Mouse (Mus musculus) heart, adult 8-10 months (tissue): ENCODE results near the gene Syt15. TPM values are rescaled to one million over a fixed set of nuclear protein-coding genes. Genes with fewer than 3 reads are reported as not detected.
"Not testable (repeated sequence)": the region's sequence is repeated elsewhere in the genome, so short reads cannot be mapped to it uniquely, and the experiment has no call there.

Experiments used
- DNase-seq: peaks from one replicate; pipeline ENCODE4 v3.0.0; 2022; ENCODE audit warnings: low spot score
- total RNA-seq, 4 experiments: library from RNA; stranded (reverse); gene quantifications; 2 replicates each; pipeline ENCODE4 v1.2.4; 2022

Syt15 gene
- total RNA-seq, 4 experiments from 2014 or later = 0.47 to 0.66 (median 0.53) TPM

- no peak for DNase-seq
These were observed 8.6 kb downstream of the Syt15 start for GRCm38 (mm10) chr14:34227981-34228380.

DNA sequence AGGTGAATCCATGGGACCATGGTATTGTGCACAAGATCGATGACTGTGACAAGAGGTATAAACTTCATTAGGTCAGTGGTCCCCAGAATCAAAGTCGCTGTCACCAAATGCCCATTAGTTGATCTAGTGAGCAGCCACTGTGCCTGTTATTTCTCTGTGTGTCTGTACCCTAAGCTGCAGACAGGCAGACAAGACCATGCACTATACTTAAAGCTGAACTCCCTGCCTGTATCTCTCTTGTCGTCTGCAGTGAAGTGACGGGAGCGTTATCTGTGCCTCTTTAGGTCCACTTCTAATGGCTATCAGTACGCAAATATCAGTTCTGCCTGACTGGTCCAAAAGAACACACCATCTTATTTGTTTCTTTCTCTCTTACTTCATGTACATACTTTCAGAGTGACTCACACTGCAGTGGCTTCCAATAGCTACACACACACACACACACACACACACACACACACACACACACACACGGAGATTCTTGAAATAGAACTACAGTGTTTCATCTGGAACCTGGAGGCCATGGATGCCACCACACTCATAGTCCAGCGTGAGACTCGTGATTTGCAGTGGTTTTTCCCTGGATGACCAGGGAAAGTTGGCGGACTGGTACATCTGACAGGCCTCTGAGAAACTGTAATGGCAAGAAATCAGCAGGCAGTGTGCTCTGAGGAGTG, 9.6 kb downstream of the Syt15 start:
- DNase-seq = no peak

GRCm38 (mm10) chr14:34232340-34232739, 12.9 kb downstream of the Syt15 start:
- DNase-seq = no peak

GRCm38 (mm10) chr14:34232866-34233680, 13.7 kb downstream of the Syt15 start:
- no peak for DNase-seq

- DNase-seq = no peak
These were observed 14.5 kb downstream of the Syt15 start for GRCm38 (mm10) chr14:34233846-34234245.

GRCm38 (mm10) chr14:34234630-34235380, 15.4 kb downstream of the Syt15 start:
- peak; percentile 76 for DNase-seq

GRCm38 (mm10) chr14:34240263-34240662, 20.9 kb downstream of the Syt15 start:
- DNase-seq = no peak

GRCm38 (mm10) chr14:34240676-34241075, 21.3 kb downstream of the Syt15 start:
- DNase-seq = no peak

- DNase-seq = no peak
These were observed 33.2 kb downstream of the Syt15 start for GRCm38 (mm10) chr14:34252470-34253145.

GRCm38 (mm10) chr14:34253261-34253660, 33.9 kb downstream of the Syt15 start:
- DNase-seq = no peak

DNA sequence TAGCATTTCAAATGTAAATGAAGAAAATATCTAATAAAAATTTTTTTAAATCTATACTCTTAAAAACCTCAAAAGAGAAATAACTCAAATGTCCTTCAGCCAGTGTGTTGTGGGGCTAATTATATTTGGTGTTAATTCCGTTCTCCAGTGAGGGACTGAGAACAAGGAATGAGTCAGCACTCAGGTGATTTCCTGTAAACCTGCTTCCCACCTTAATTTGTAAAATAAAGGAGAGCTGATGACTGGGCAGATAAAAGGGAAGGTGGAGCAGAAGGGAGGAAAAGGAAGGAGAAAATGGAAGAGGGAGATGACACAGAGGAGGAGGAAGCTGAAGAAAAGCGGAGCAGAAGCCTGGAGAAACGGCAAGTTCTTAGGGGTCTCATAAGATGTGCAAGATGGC, 39.1 kb downstream of the Syt15 start:
- DNase-seq = not testable (repeated sequence)

- DNase-seq = no peak
These were observed 48.7 kb downstream of the Syt15 start for GRCm38 (mm10) chr14:34268046-34268445.

- DNase-seq = peak; percentile 44
These were observed 53.9 kb downstream of the Syt15 start for GRCm38 (mm10) chr14:34273280-34273679.

GRCm38 (mm10) chr14:34274141-34274540, 54.7 kb downstream of the Syt15 start:
- no peak for DNase-seq

DNA sequence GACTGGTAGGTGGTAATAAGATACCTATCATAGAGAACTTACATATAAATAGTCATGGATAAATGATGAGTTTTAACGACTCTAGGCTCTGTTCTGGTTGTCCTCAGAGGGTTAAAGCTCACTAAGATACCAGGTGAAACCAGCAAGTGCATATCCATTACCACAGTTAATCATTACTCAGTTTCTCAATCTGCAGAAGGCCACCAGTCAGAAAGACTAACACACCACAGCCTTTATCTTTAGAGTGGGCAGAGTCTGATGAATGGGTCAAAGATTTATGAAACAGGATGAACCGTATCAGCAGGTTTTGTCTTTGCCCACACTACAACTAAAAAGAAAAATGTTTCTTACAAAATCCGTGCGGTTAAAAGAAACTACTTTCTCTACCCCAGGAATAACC, 55.8 kb downstream of the Syt15 start:
- DNase-seq = no peak

DNA sequence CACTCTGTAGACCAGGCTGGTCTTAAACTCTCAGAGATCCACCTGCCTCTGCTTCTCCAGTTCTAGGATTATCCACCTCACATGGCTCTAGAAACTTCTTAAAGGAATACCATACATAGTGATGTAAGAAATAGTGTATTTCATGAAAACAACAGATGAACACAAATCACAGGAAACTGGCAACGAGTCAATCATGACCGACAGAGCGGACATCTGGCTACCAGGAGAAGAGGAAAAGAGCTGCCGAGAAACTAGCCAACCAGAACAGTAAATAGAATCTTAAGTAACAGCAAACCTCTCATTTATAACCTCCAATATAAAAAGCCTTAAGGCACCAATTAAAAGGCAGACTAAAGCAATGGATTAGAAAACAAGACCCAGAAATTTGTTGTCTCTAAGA, 60.3 kb downstream of the Syt15 start:
- DNase-seq = no peak

Other genes starting within 250 kb of the Syt15 start
- gene Zfp488, start 240.8 kb upstream of the Syt15 start, total RNA-seq = not detected
- gene Gm30083, start 204.4 kb upstream of the Syt15 start, total RNA-seq = not detected
- gene Gm5460, start 202.8 kb upstream of the Syt15 start, total RNA-seq = not detected
- not detected for gene Antxrl, start 166.9 kb upstream of the Syt15 start, total RNA-seq
- gene Anxa8, start 133.6 kb upstream of the Syt15 start, total RNA-seq = 1 to 10 TPM; 1.8 to 5.8 (median 3.6) TPM
- not detected for gene A630023A22Rik, start 116.8 kb upstream of the Syt15 start, total RNA-seq
- gene Npy4r, start 67.1 kb upstream of the Syt15 start, total RNA-seq = under 1 TPM; 0.09 to 0.28 (median 0.18) TPM
- gene Gprin2, start 17.9 kb upstream of the Syt15 start, total RNA-seq = under 1 TPM; 0.08 to 0.29 (median 0.09) TPM
- gene Shld2, start 90.9 kb downstream of the Syt15 start, total RNA-seq = 1 to 10 TPM; 6.3 to 8.8 (median 7.6) TPM
- 100 to 1,000 TPM; 137 to 163 (median 150) TPM for gene Glud1, start 91.1 kb downstream of the Syt15 start, total RNA-seq
- not detected for gene Fam25c, start 135.8 kb downstream of the Syt15 start, total RNA-seq
- 10 to 100 TPM; 12.6 to 19.4 (median 15.2) TPM for gene Sncg, start 155.2 kb downstream of the Syt15 start, total RNA-seq
- 10 to 100 TPM; 36.6 to 47.3 (median 43.5) TPM for gene Mmrn2, start 155.9 kb downstream of the Syt15 start, total RNA-seq